Mouse (Mus musculus) kidney, embryonic 15.5 days (tissue): ENCODE results near the gene Sun5. TPM values are rescaled to one million over a fixed set of nuclear protein-coding genes. Genes with fewer than 3 reads are reported as not detected.

Experiments used
- ATAC-seq: fragments of 200-750 bp; cut with Nextera tagmentation; replicated peaks from 2 replicates; pipeline ENCODE4 v1.8.0; 2017; ENCODE audit warnings: moderate TSS enrichment; ENCODE audit not compliant: low FRiP score
- H3K27ac ChIP-seq: fragments of 300-500 bp; sonication (generic); 2 replicates; pipeline ENCODE4 v1.5.1; 2015; ENCODE audit warnings: mild to moderate bottlenecking, inconsistent platforms
- H3K27me3 ChIP-seq: fragments of 300-500 bp; sonication (generic); 2 replicates; pipeline ENCODE4 v1.6.1; 2015; ENCODE audit warnings: inconsistent platforms
- H3K36me3 ChIP-seq: fragments of 300-500 bp; sonication (generic); 2 replicates; pipeline ENCODE4 v1.6.1; 2015; ENCODE audit warnings: inconsistent platforms
- H3K4me1 ChIP-seq: fragments of 300-500 bp; sonication (generic); 2 replicates; pipeline ENCODE4 v1.6.1; 2015; ENCODE audit warnings: inconsistent platforms
- H3K4me2 ChIP-seq: fragments of 300-500 bp; sonication (generic); 2 replicates; pipeline ENCODE4 v1.6.1; 2015; ENCODE audit warnings: moderate library complexity, mild to moderate bottlenecking, inconsistent platforms
- H3K4me3 ChIP-seq: fragments of 300-500 bp; sonication (generic); replicated peaks from 2 replicates; pipeline ENCODE4 v1.5.1; 2015; ENCODE audit warnings: mild to moderate bottlenecking, inconsistent platforms
- H3K9ac ChIP-seq: fragments of 300-500 bp; sonication (generic); 2 replicates; pipeline ENCODE4 v1.6.1; 2015; ENCODE audit warnings: mild to moderate bottlenecking, inconsistent platforms
- H3K9me3 ChIP-seq: fragments of 300-500 bp; sonication (generic); replicated peaks from 2 replicates; pipeline ENCODE4 v1.6.1; 2016; ENCODE audit warnings: inconsistent platforms
- WGBS: fragments of 180-500 bp; shearing (Covaris S2); methylation state at CpG from one replicate; pipeline ENCODE4 v1.1.7; 2015; ENCODE audit warnings: mixed read lengths; 5-methylcytosine and 5-hydroxymethylcytosine counted together
- polyA plus RNA-seq: library from polyadenylated mRNA; unstranded; fragments of >200 nt; fragmentation: Nextera tagmentation; extraction: Ambion mirVana; gene quantifications from 2 replicates; pipeline ENCODE4 v1.2.1, GENCODE M21; 2015

Gene Sun5
- not detected in 2 replicates for polyA plus RNA-seq

GRCm38 (mm10) chr2:153870984-153871383 lies at the start of gene Sun5:
Gene Sun5 (minus strand): TSS chr2:153871084.
- H3K4me2 ChIP-seq = no peak within 1 kb of the TSS
- no peak for ATAC-seq
- H3K4me1 ChIP-seq = no peaks in the 10 kb centered on the region
- H3K36me3 ChIP-seq = no peaks in the 10 kb centered on the region
- no peak within 1 kb of the TSS for H3K27ac ChIP-seq
- no peaks in the 10 kb centered on the region for H3K27me3 ChIP-seq
- WGBS = 91% methylated on average over 4 of the region's 4 CpGs
- no peak within 1 kb of the TSS for H3K9ac ChIP-seq
- no peaks in the 10 kb centered on the region for H3K9me3 ChIP-seq
- H3K4me3 ChIP-seq = no peak within 1 kb of the TSS

- no peak within 1 kb of the TSS for H3K27ac ChIP-seq
- H3K36me3 ChIP-seq = no peaks in the 10 kb centered on the region
- ATAC-seq = no peak
- no peaks in the 10 kb centered on the region for H3K27me3 ChIP-seq
- no peak within 1 kb of the TSS for H3K9ac ChIP-seq
- WGBS = 73% methylated on average over 8 of the region's 8 CpGs
- H3K4me1 ChIP-seq = no peaks in the 10 kb centered on the region
- no peak within 1 kb of the TSS for H3K4me2 ChIP-seq
- H3K9me3 ChIP-seq = no peaks in the 10 kb centered on the region
- H3K4me3 ChIP-seq = no peak within 1 kb of the TSS
These were observed 47.0 kb upstream of the Sun5 start, which contains the start of gene Bpifb3 for GRCm38 (mm10) chr2:153917930-153918329. Gene Bpifb3 (plus strand): TSS chr2:153918230.

DNA sequence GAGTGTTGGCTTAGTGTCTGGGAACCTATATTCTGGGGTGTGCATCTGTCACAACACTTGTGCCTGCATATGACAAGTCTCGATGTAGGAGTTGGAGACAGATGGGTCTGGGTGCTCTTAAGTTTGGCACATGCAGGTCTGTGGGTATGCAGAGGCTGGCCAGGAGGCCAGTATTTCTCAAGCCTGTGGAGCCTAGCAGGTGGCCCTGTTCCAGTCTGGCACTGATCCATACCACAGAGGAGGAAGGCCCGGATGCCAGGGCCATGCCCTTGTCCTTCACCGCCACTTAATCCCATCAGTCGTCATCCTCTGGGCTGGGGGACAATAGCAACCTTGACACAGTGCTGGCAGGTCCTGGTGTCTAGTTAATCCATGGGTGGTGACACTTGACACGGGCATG lies 43.3 kb upstream of the Sun5 start:
- no peak overlapping the region for H3K4me2 ChIP-seq
- H3K4me1 ChIP-seq = no peaks in the 10 kb centered on the region
- H3K27ac ChIP-seq = no peak overlapping the region
- no peak overlapping the region for H3K4me3 ChIP-seq
- 63% methylated on average over 5 of the region's 5 CpGs for WGBS
- H3K9ac ChIP-seq = no peak overlapping the region
- no peak for ATAC-seq
- no peaks in the 10 kb centered on the region for H3K9me3 ChIP-seq
- H3K27me3 ChIP-seq = no peaks in the 10 kb centered on the region
- no peaks in the 10 kb centered on the region for H3K36me3 ChIP-seq

GRCm38 (mm10) chr2:153906626-153907025 lies 35.7 kb upstream of the Sun5 start:
- 86% methylated on average over 4 of the region's 4 CpGs for WGBS
- ATAC-seq = no peak
- no peaks in the 10 kb centered on the region for H3K27me3 ChIP-seq
- H3K4me1 ChIP-seq = no peaks in the 10 kb centered on the region
- H3K4me2 ChIP-seq = no peak overlapping the region
- H3K27ac ChIP-seq = no peak overlapping the region
- no peak overlapping the region for H3K4me3 ChIP-seq
- no peaks in the 10 kb centered on the region for H3K36me3 ChIP-seq
- no peak overlapping the region for H3K9ac ChIP-seq
- no peaks in the 10 kb centered on the region for H3K9me3 ChIP-seq

DNA sequence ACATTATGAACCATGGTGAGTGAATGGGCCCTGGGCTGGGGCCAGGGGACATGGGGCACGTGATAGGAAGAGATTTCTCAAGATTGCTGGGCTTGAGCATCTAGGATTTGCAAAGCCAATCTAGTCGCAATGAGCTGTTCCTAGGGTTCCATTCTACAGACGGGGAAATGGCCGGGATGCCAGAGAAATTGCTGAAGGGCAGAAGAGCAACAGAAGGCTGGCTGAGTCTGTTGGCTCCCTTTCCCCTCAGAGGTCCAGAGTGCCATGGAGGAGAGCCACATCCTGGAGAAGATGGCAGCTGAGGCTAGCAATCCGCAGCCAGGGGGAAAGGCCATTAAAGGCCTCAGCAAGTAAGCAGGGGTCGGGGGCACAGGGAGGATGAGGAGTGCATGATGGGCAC lies 31.8 kb upstream of the Sun5 start:
- H3K4me2 ChIP-seq = no peak overlapping the region
- no peaks in the 10 kb centered on the region for H3K9me3 ChIP-seq
- 75% methylated on average over 6 of the region's 6 CpGs for whole genome bisulfite sequencing
- no peak overlapping the region for H3K27ac ChIP-seq
- no peaks in the 10 kb centered on the region for H3K4me1 ChIP-seq
- H3K4me3 ChIP-seq = no peak overlapping the region
- H3K27me3 ChIP-seq = no peaks in the 10 kb centered on the region
- no peak for ATAC-seq
- H3K36me3 ChIP-seq = no peaks in the 10 kb centered on the region
- no peak overlapping the region for H3K9ac ChIP-seq

DNA sequence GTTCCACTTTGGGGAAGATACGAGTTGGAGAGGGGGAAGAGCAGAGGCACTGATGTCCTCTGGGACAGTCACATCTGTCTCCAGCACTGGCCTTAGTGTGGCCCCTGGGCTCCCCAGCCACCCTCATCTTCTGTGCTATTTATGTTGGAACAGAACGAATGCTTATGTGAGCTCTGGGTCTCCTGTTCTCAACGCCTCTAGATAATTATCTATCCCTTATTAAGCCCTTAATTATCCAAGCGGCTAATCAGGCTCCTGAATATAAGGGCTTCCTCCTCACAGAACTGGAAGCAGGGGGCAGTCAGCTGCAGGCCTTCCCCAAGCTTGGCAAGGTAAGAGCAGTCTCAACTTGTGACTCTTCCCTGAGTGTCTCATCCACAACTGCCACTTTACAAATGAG lies 29.2 kb upstream of the Sun5 start, which contains the start of gene Bpifb6:
Gene Bpifb6 (plus strand): TSS at position 301 of the 400 bp plus-strand sequence.
- Histone ChIP-seq H3K4me1 (no peaks in the 10 kb centered on the region), H3K9me3 (no peaks in the 10 kb centered on the region), H3K4me2 (no peak within 1 kb of the TSS), H3K27me3 (no peaks in the 10 kb centered on the region), H3K36me3 (no peaks in the 10 kb centered on the region), H3K27ac (no peak within 1 kb of the TSS), H3K9ac (no peak within 1 kb of the TSS), H3K4me3 (no peak within 1 kb of the TSS)
- ATAC-seq = no peak
- 71% methylated on average over 4 of the region's 4 CpGs for WGBS

GRCm38 (mm10) chr2:153899111-153899510 lies 28.2 kb upstream of the Sun5 start:
- Histone ChIP-seq H3K27me3 (no peaks in the 10 kb centered on the region), H3K4me1 (no peaks in the 10 kb centered on the region), H3K36me3 (no peaks in the 10 kb centered on the region), H3K27ac (no peak overlapping the region), H3K9ac (no peak overlapping the region), H3K4me2 (no peak overlapping the region), H3K4me3 (no peak overlapping the region), H3K9me3 (no peaks in the 10 kb centered on the region)
- 81% methylated on average over 5 of the region's 5 CpGs for WGBS
- no peak for ATAC-seq

GRCm38 (mm10) chr2:153874745-153875144 lies 3.9 kb upstream of the Sun5 start, which contains the start of gene Bpifb2:
Gene Bpifb2 (plus strand): TSS chr2:153875045.
- H3K27me3 ChIP-seq = no peaks in the 10 kb centered on the region
- H3K9me3 ChIP-seq = no peaks in the 10 kb centered on the region
- H3K9ac ChIP-seq = no peak within 1 kb of the TSS
- no peak within 1 kb of the TSS for H3K4me2 ChIP-seq
- H3K27ac ChIP-seq = no peak within 1 kb of the TSS
- no peaks in the 10 kb centered on the region for H3K36me3 ChIP-seq
- WGBS = 65% methylated on average over 9 of the region's 9 CpGs
- H3K4me1 ChIP-seq = no peaks in the 10 kb centered on the region
- no peak for ATAC-seq
- no peak within 1 kb of the TSS for H3K4me3 ChIP-seq

DNA sequence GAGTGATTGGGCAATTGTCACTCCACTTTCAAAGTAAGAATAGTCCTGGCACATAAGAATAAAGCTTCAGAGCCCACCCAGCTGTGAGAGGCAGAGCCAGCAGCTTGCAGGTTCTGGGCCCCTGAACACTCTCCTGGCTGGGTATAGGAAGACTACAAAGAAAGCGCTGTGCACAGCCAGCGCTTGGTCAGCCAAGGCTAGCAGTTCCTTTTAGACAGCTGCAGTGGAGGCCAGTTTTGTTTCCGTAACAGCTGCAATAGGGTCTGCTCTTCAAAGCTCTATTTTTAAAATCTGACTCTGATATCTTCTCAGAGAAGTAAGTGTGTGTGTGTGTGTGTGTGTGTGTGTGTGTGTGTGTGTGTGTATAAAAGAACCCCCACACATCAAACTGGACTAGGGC lies 8.9 kb downstream of the Sun5 start:
- H3K9ac ChIP-seq = no peak overlapping the region
- no peaks in the 10 kb centered on the region for H3K4me1 ChIP-seq
- H3K4me2 ChIP-seq = no peak overlapping the region
- no peak for ATAC-seq
- no peak overlapping the region for H3K4me3 ChIP-seq
- 72% methylated on average over 3 of the region's 3 CpGs for whole genome bisulfite sequencing
- no peaks in the 10 kb centered on the region for H3K36me3 ChIP-seq
- H3K27me3 ChIP-seq = no peaks in the 10 kb centered on the region
- H3K27ac ChIP-seq = no peak overlapping the region
- no peaks in the 10 kb centered on the region for H3K9me3 ChIP-seq

DNA sequence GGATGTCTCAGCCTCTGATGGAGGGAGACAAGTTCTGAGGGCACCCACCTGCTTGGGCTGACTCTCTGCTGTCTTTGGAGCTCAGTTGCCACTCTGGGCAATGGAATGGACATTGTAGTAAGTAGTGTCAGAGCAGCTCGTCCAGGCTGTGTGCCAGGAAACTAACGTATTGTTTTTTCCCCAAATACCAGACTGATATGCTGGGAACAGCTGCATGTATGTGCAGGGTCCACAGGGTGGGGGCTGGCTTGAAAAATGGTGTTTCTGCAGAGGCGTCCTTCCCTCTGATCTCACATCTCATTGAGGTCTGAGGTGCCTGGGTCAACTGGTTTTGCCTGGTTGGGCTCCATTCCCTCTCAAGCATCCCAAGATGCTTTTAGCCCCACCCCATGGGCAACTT lies 10.2 kb downstream of the Sun5 start:
- H3K36me3 ChIP-seq = no peaks in the 10 kb centered on the region
- no peaks in the 10 kb centered on the region for H3K27me3 ChIP-seq
- 52% methylated on average over 3 of the region's 3 CpGs for WGBS
- H3K4me3 ChIP-seq = no peak overlapping the region
- H3K9ac ChIP-seq = no peak overlapping the region
- H3K9me3 ChIP-seq = no peaks in the 10 kb centered on the region
- H3K27ac ChIP-seq = no peak overlapping the region
- ATAC-seq = no peak
- H3K4me1 ChIP-seq = no peaks in the 10 kb centered on the region
- no peak overlapping the region for H3K4me2 ChIP-seq

DNA sequence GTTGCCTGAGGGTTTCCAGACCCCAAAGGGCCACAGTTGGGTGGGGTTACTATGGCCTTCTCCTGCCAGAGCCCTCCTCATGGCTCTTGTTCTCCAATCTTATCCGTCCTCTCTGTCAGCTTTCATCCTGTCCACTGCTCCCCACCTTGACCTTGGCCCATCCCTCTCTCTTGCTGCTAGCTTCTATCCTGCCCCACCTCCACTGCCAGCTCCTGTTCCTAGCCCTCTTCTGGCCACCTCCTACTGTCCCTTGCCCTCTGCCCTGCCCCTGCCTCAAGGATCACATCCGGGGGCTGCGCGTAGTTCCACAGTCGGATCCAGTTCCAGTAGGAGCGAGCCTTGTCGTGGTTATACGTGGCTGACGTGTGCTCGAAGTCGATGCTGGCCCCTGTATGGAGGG lies 10.6 kb downstream of the Sun5 start:
- no peak for ATAC-seq
- no peak overlapping the region for H3K9ac ChIP-seq
- H3K9me3 ChIP-seq = no peaks in the 10 kb centered on the region
- H3K27me3 ChIP-seq = no peaks in the 10 kb centered on the region
- WGBS = 78% methylated on average over 11 of the region's 11 CpGs
- H3K4me2 ChIP-seq = no peak overlapping the region
- no peak overlapping the region for H3K27ac ChIP-seq
- no peak overlapping the region for H3K4me3 ChIP-seq
- no peaks in the 10 kb centered on the region for H3K4me1 ChIP-seq
- no peaks in the 10 kb centered on the region for H3K36me3 ChIP-seq

DNA sequence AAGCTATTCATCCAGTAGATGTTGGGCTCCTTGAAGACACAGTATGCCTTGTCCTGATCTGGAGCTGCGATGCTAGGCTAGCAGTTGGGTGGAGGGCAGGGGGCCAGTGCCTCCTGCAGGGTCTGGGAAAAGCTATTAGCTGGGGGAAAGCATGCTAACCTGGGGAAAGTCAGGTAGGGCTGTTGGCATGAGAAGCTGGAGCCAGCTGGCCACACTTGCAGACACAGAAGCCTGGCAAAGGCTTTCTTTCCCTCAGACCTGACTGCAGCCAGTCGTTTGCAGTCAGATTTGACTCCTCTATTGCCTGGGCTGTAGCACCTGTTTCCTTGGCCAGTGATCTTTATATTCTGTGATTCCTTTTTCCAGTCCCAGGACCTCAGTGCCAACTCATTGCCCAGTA lies 11.3 kb downstream of the Sun5 start:
- H3K4me3 ChIP-seq = no peak overlapping the region
- ATAC-seq = no peak
- no peaks in the 10 kb centered on the region for H3K36me3 ChIP-seq
- no peaks in the 10 kb centered on the region for H3K27me3 ChIP-seq
- no peak overlapping the region for H3K9ac ChIP-seq
- H3K4me2 ChIP-seq = no peak overlapping the region
- no peaks in the 10 kb centered on the region for H3K9me3 ChIP-seq
- no peaks in the 10 kb centered on the region for H3K4me1 ChIP-seq
- 79% methylated on average over 2 of the region's 2 CpGs for WGBS
- H3K27ac ChIP-seq = no peak overlapping the region

- H3K9ac ChIP-seq = no peak overlapping the region
- no peaks in the 10 kb centered on the region for H3K4me1 ChIP-seq
- no peak overlapping the region for H3K4me2 ChIP-seq
- H3K4me3 ChIP-seq = no peak overlapping the region
- no peaks in the 10 kb centered on the region for H3K9me3 ChIP-seq
- H3K27me3 ChIP-seq = no peaks in the 10 kb centered on the region
- 39% methylated on average over 5 of the region's 5 CpGs for WGBS
- no peak overlapping the region for H3K27ac ChIP-seq
- ATAC-seq = no peak
- H3K36me3 ChIP-seq = no peaks in the 10 kb centered on the region
These were observed 17.3 kb downstream of the Sun5 start for GRCm38 (mm10) chr2:153853544-153853943.
